Mouse (Mus musculus) frontal cortex, adult 2 months (tissue): Measurements from ENCODE around the gene Stra8. TPM values are rescaled to one million over a fixed set of nuclear protein-coding genes. Genes with fewer than 3 reads are reported as not detected.

ENCODE experiments used
- DNase-seq, 2 experiments: peaks; one replicate each; pipeline ENCODE4 v3.0.0; 2022; ENCODE audit warnings: low spot score in 1 of 2; ENCODE audit errors: extremely low spot score in 1 of 2
- polyA plus RNA-seq: library from polyadenylated mRNA; depleted of rRNA; stranded (reverse); fragments of >200 nt; gene quantifications from 2 replicates; pipeline ENCODE4 v1.2.3, GENCODE M21; 2012; rRNA removed

Gene Stra8
- not detected in 2 replicates for polyA plus RNA-seq

GRCm38 (mm10) chr6:34919956-34920355 is at the start of gene Stra8:
Stra8 (plus strand) TSS chr6:34920163.
- no peak for DNase-seq

- DNase-seq: no peak
These were observed 49.2 kb upstream of the Stra8 start for GRCm38 (mm10) chr6:34870724-34871123.

- DNase-seq: no peak
These were observed 48.0 kb upstream of the Stra8 start for GRCm38 (mm10) chr6:34871929-34872328.

- no peak for DNase-seq
These were observed 47.1 kb upstream of the Stra8 start for GRCm38 (mm10) chr6:34872871-34873270.

GRCm38 (mm10) chr6:34874101-34874921 is 45.7 kb upstream of the Stra8 start:
- DNase-seq: no peak

- DNase-seq: peak in 1 of 2 experiments; percentile 53
These were observed 44.6 kb upstream of the Stra8 start for GRCm38 (mm10) chr6:34875268-34875761.

GRCm38 (mm10) chr6:34875966-34876834 is 43.8 kb upstream of the Stra8 start:
- no peak for DNase-seq

- no peak for DNase-seq
These were observed 43.2 kb upstream of the Stra8 start for GRCm38 (mm10) chr6:34876835-34877156.

GRCm38 (mm10) chr6:34877509-34878321 is 42.2 kb upstream of the Stra8 start, which contains the start of gene Cyren:
Cyren (minus strand) TSS chr6:34878060.
- DNase-seq: peak; percentile 76 to 88

- DNase-seq: no peak
These were observed 40.7 kb upstream of the Stra8 start for GRCm38 (mm10) chr6:34879101-34879740.

GRCm38 (mm10) chr6:34879911-34880475 is 40.0 kb upstream of the Stra8 start:
- DNase-seq: peak in 1 of 2 experiments; percentile 80

GRCm38 (mm10) chr6:34884724-34885123 is 35.2 kb upstream of the Stra8 start:
- no peak for DNase-seq

GRCm38 (mm10) chr6:34887131-34887850 is 32.7 kb upstream of the Stra8 start:
- no peak for DNase-seq

- no peak for DNase-seq
These were observed 30.8 kb upstream of the Stra8 start for GRCm38 (mm10) chr6:34889185-34889584.

- DNase-seq: no peak
These were observed 24.4 kb upstream of the Stra8 start for GRCm38 (mm10) chr6:34895569-34895968.

GRCm38 (mm10) chr6:34896168-34896780 is 23.7 kb upstream of the Stra8 start:
- no peak for DNase-seq

GRCm38 (mm10) chr6:34899127-34899526 is 20.8 kb upstream of the Stra8 start:
- DNase-seq: no peak

- no peak for DNase-seq
These were observed 19.0 kb upstream of the Stra8 start for GRCm38 (mm10) chr6:34900990-34901389.
